Mouse (Mus musculus): ENCODE results near the gene Trpm8. TPM values are rescaled to one million over a fixed set of nuclear protein-coding genes. Genes with fewer than 3 reads are reported as not detected.

Trpm8 gene
- polyA plus RNA-seq, 1 experiment from 2014 or later, result not detected

DNA sequence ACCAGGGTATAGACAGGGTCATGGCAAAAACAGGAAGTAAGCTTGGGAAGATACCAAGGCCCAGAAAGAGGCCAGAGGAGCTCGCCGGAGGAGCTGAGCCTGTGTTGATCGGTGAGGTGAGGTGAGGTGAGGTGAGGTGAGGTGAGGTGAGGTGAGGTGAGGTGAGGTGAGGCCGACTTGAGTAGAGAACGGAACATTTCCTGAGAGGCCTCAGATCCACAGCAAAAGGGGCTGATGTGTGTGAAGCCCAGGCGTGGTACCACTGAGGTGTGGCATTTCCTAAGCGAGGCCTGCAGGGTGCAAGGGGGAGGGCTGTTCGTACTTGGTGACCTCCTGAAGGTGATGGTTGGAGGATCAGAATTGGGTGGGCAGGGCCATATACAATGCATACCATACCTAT, 24.4 kb upstream of the Trpm8 start:
- H3K4me3 ChIP-seq, result no peak overlapping the region
- no peak overlapping the region for H3K27ac ChIP-seq
- DNase-seq (ENCODE audit: low spot score), result no peak
- no peaks in the 10 kb centered on the region for H3K27me3 ChIP-seq (ENCODE audit: low read depth, poor library complexity, severe bottlenecking)
- H3K36me3 ChIP-seq, result no peaks in the 10 kb centered on the region
- H3K9me3 ChIP-seq (replicated peaks), result peaks cover 88% of the 10 kb centered on the region
- WGBS, result 74% methylated on average over 8 of the region's 8 CpGs
- no peaks in the 10 kb centered on the region for H3K4me1 ChIP-seq

DNA sequence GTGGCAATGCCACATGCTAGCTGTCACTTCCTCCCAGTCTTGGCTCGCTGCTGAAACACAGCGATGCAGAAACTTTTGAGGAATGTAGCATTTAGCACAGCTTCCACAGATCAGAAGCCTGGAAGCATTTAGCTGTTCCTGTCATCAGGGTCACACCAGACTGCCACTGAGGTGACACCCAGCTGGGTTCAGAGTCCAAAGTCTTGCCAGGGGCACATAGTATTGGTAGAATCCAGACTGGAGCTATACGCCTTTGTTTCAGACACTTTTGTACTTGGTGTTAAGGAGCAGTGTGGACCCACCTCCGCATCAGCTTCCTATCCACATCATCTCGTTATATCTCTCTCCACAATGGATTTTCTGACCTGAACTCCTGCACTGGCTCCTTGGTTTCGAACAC, 23.9 kb upstream of the Trpm8 start:
- peaks cover 88% of the 10 kb centered on the region for H3K9me3 ChIP-seq (replicated peaks)
- no peak for DNase-seq (ENCODE audit: low spot score)
- no peaks in the 10 kb centered on the region for H3K4me1 ChIP-seq
- H3K27me3 ChIP-seq (ENCODE audit: low read depth, poor library complexity, severe bottlenecking), result no peaks in the 10 kb centered on the region
- no peaks in the 10 kb centered on the region for H3K36me3 ChIP-seq
- WGBS, result 78% methylated on average over 6 of the region's 6 CpGs
- no peak overlapping the region for H3K27ac ChIP-seq
- no peak overlapping the region for H3K4me3 ChIP-seq

DNA sequence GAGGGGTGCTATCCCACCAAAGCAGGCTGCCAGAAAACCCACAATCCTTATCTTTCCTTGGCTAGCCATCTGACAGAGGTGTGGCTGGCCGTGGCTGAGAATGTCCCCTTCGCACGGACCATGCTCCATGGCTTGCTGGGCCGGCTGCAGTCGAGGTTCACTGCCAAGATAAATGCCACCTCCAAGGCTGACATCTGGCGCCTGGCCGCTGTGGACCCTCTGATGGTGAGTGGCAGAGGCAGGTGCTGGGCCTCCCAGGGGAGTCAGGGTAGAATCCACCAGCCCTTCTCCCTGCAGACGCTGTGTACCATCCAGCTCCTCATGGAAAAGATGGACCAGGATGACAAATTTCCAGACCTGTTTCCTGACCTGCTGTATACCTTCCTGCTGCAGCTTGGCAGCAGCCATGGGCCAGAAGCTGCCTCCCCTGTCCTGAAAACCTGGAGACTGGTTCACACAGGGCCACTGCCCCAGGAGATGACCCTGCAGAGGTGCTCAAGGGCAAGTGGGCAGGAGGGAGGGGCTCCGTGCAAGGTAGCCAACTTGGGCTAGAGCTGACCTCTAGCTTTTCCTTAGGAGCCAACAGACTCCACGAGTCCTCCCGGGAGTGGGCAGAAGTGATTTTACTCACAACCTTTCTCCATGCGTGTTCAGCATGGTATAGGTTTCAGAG, 22.5 kb upstream of the Trpm8 start:
- WGBS, result 91% methylated on average over 12 of the region's 12 CpGs
- Histone ChIP-seq H3K9me3 (replicated peaks) (peaks cover 83% of the 10 kb centered on the region), H3K27ac (no peak overlapping the region), H3K36me3 (peaks cover 6% of the 10 kb centered on the region), H3K4me1 (no peaks in the 10 kb centered on the region), H3K27me3 (ENCODE audit: low read depth, poor library complexity, severe bottlenecking) (no peaks in the 10 kb centered on the region), H3K4me3 (no peak overlapping the region)
- DNase-seq (ENCODE audit: low spot score), result no peak

DNA sequence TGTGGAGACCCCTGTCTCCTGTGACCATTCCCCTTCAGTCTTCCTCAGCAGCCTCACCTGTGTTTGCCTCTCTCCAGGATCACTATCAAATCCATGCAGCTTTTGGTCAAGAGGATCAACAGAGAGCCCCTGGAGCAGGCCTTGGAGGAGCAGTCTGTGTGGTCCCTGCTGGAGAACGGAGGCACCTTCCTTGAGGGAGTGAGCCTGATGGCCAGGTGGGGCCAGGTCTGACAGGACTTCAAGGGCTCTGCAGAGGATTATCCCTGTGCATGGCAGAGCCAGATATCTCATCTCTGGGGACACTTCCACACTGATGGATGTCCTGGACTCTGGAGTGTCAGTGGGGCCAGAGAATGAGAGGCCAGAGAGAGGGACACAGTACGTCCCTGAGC, 22.0 kb upstream of the Trpm8 start:
- WGBS, result 54% methylated on average over 2 of the region's 2 CpGs

DNA sequence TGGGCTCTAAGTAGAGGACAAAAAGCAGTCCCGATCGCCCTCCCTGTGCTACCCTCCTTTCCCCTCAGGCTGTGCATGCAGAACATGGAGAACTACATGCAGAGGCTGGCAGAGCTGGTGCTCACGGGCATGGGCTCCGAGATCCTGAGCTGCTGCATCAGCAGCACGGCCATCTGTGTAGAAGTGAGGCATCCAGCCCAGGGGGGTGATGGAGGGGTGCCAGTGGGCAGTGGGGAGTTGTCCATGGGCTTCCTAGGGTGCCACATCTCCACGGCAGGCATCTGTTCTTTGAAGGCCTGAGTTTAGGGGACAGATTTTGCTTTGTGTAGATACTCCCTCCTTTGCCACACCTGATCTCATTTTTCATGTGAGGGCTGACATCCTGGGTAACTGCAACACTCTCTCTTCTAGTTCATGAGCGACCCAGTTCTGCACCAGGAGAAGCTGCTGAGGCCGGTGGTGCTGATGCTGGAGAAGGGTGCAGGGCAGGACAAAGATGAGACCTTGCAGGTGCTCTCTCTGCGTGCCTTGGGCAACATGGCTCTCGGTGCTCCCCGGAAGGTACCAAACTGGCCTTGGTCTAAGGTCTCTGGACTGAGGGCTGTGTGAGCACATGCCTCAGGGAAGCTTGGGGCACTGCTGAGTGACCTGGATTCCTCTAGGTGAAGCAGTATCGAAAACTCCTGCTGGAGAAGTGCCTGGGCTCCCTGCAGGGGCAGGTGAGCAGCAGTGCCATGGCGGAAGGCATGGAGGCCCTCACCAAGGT, 21.3 kb upstream of the Trpm8 start:
- H3K4me1 ChIP-seq, result no peaks in the 10 kb centered on the region
- no peak overlapping the region for H3K4me3 ChIP-seq
- H3K27ac ChIP-seq, result no peak overlapping the region
- H3K27me3 ChIP-seq (ENCODE audit: low read depth, poor library complexity, severe bottlenecking), result no peaks in the 10 kb centered on the region
- peaks cover 18% of the 10 kb centered on the region for H3K36me3 ChIP-seq
- DNase-seq (ENCODE audit: low spot score), result no peak
- H3K9me3 ChIP-seq (replicated peaks), result peaks cover 80% of the 10 kb centered on the region
- WGBS, result 82% methylated on average over 13 of the region's 13 CpGs

More for the DNA sequence above, 22.0 kb upstream of the Trpm8 start:
- Histone ChIP-seq H3K36me3 (peaks cover 11% of the 10 kb centered on the region), H3K4me3 (no peak overlapping the region), H3K9me3 (replicated peaks) (peaks cover 79% of the 10 kb centered on the region), H3K4me1 (no peaks in the 10 kb centered on the region), H3K27me3 (ENCODE audit: low read depth, poor library complexity, severe bottlenecking) (no peaks in the 10 kb centered on the region), H3K27ac (no peak overlapping the region)
- no peak for DNase-seq (ENCODE audit: low spot score)

DNA sequence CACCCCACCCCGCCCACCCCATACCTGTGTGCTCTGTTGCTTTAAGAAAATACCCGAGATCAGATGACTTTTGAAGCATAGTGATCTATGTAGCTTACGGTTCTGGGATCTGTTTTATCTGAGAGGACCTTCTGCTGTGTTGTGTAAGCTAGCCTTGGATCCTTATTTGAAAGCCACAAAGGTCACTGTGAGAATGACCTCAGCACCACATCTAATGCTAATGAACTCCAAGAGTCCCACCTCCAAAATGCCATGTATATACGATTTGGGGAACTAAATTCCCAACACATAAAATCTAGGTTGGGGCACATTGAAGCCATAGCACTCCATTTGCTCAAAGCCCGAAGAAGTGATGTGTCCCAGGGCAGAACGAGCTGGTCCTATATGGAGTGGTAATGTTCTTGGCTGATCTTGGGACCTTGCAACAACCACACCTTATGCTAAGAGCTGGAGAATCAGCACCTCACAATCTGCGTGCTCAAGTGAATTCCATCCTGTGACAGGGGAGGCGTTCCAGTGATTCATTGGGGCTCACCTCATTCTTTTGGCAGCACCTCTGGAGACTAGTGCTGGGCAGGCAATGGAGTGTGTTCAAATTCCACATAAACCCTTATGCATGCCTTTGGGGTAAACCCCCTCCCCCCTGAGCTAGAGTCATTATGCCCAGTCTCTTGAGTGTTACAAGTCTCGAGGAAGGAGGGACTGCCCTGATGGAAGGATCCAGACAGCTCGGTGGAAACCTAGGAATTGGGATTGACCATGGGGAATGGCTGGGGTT, 20.4 kb upstream of the Trpm8 start:
- Histone ChIP-seq H3K9me3 (replicated peaks) (peaks cover 80% of the 10 kb centered on the region), H3K27me3 (ENCODE audit: low read depth, poor library complexity, severe bottlenecking) (no peaks in the 10 kb centered on the region), H3K27ac (no peak overlapping the region), H3K4me1 (no peaks in the 10 kb centered on the region), H3K36me3 (peaks cover 27% of the 10 kb centered on the region), H3K4me3 (no peak overlapping the region)
- 81% methylated on average over 10 of the region's 10 CpGs for WGBS
- no peak for DNase-seq (ENCODE audit: low spot score)

DNA sequence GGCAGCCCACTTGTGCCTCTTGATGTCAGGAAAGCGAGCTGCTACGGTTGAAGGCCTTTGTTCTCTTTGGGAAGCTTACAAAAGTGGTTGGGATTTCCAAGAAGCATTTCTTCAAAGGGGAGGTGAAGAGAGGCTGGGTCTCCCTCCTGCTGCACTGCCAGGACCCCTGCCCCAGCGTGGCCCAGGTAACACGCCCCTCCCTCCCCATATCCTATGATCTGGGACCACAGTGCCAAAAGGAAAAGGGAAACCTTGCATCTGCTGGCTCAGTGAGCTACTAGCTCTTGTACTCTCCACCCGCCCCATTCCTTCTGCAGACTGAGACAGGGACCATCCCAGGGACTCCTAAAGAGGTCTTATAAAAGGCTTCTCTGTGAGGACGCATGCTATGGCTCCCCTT, 19.8 kb upstream of the Trpm8 start:
- Histone ChIP-seq H3K4me1 (no peaks in the 10 kb centered on the region), H3K27ac (no peak overlapping the region), H3K4me3 (no peak overlapping the region), H3K36me3 (peaks cover 33% of the 10 kb centered on the region), H3K27me3 (ENCODE audit: low read depth, poor library complexity, severe bottlenecking) (no peaks in the 10 kb centered on the region), H3K9me3 (replicated peaks) (peaks cover 74% of the 10 kb centered on the region)
- WGBS, result 82% methylated on average over 6 of the region's 6 CpGs
- no peak for DNase-seq (ENCODE audit: low spot score)

DNA sequence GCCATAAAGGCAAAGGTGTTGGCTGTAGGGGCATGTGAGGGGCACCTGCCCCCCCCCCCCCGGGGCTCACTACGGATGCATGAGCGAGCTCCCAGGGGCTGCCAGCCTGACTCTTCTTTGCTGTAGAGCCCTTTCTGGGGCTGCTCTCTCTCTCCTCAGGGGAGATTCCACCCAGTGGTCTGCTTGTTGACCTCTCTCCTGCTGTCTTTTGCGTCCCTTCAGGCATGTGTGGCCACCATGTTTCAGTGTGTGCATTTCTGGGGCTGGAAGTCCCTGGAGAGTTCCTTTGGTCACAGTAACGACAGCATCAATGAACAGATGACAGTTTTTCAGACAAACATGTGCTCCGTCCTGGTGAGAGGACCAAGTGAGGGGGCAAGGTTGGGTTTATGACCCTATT, 19.1 kb upstream of the Trpm8 start:
- Histone ChIP-seq H3K9me3 (replicated peaks) (peaks cover 68% of the 10 kb centered on the region), H3K36me3 (peaks cover 40% of the 10 kb centered on the region), H3K27ac (no peak overlapping the region), H3K27me3 (ENCODE audit: low read depth, poor library complexity, severe bottlenecking) (no peaks in the 10 kb centered on the region), H3K4me3 (no peak overlapping the region), H3K4me1 (no peaks in the 10 kb centered on the region)
- 71% methylated on average over 6 of the region's 6 CpGs for WGBS
- no peak for DNase-seq (ENCODE audit: low spot score)

DNA sequence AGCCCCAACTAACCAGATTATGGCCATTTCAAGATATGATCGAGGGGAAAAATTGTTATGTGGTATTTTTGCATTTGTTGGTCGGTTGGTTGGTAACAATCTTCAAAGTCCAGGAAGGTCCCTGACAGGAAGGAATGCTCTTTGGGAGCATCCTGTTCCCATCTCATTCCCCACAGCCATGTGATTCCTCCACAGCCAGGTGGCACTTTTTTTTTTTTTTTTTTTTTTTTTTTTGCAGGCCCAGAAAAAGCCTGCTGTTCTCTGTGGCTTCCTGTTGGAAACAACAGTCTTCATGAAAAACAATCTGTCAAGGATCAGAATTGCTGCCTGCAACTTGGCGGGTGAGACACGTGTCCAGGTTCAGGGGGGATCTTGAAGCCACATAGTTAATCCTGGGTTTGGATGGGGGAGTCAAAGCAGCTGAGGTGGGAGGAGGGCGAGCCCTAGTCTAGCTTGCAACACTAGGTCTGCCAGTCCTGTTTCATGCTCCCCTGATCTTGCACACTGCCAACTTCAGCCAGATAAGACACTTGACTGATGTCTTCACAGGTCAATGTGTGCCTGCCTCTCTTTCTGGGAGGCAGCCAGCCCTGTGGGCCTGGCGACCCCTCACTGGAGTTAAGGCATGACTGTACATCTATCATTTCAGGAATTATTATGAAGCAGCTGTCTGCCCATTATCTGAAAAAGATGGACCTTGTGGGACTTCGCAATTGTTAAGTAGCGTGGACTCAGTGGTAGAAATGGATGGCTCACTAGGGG, 18.4 kb upstream of the Trpm8 start:
- H3K4me1 ChIP-seq, result no peaks in the 10 kb centered on the region
- no peak overlapping the region for H3K4me3 ChIP-seq
- H3K36me3 ChIP-seq, result peaks cover 47% of the 10 kb centered on the region
- DNase-seq (ENCODE audit: low spot score), result peak; percentile 68
- H3K27me3 ChIP-seq (ENCODE audit: low read depth, poor library complexity, severe bottlenecking), result no peaks in the 10 kb centered on the region
- H3K27ac ChIP-seq, result no peak overlapping the region
- peaks cover 68% of the 10 kb centered on the region for H3K9me3 ChIP-seq (replicated peaks)
- 80% methylated on average over 8 of the region's 8 CpGs for WGBS

DNA sequence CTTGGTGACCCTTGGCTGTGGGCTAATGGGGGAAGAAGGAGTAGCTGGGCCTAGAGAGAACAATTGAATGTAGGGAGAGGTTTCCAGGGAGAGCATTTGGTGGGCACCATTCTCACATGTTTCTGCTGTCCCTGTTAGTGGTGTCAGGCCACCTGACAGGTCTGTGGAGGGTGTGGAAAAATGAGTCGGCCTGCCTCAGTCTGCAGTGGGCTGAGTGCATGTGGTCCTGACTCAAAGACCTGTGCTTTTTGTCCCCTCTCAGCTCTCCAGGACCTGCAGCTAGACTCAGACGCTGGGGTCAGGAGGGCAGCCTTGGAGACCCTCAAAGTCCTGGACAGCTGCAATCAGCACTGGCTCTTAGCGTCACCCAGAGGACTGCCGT, 17.8 kb upstream of the Trpm8 start:
- Histone ChIP-seq H3K4me1 (no peaks in the 10 kb centered on the region), H3K36me3 (peaks cover 53% of the 10 kb centered on the region), H3K27me3 (ENCODE audit: low read depth, poor library complexity, severe bottlenecking) (no peaks in the 10 kb centered on the region), H3K4me3 (no peak overlapping the region), H3K9me3 (replicated peaks) (peaks cover 63% of the 10 kb centered on the region), H3K27ac (no peak overlapping the region)
- DNase-seq (ENCODE audit: low spot score), result no peak
- 78% methylated on average over 4 of the region's 4 CpGs for WGBS

DNA sequence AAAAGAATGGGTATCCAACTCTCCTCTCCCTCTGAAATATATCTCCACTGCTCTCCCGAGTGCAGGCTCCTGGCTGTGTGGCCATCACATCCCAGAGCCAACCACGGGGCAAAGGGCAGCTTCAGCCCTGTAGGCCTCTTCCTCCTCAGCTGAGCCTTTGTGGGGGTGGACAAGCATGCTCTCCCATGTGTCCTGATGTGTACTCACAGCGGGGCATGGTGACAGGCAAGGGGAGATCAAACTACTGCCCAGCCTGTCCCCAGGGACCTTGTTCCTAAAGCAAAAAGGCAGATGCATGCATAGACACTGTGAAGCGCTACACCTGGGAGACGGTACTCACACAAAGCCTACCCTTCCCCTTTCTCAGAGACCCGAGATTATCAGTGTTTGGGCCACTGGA, 17.3 kb upstream of the Trpm8 start:
- Histone ChIP-seq H3K27me3 (ENCODE audit: low read depth, poor library complexity, severe bottlenecking) (no peaks in the 10 kb centered on the region), H3K27ac (no peak overlapping the region), H3K4me3 (no peak overlapping the region), H3K9me3 (replicated peaks) (peaks cover 58% of the 10 kb centered on the region), H3K36me3 (peaks cover 58% of the 10 kb centered on the region), H3K4me1 (no peaks in the 10 kb centered on the region)
- 86% methylated on average over 6 of the region's 6 CpGs for WGBS
- DNase-seq (ENCODE audit: low spot score), result no peak

DNA sequence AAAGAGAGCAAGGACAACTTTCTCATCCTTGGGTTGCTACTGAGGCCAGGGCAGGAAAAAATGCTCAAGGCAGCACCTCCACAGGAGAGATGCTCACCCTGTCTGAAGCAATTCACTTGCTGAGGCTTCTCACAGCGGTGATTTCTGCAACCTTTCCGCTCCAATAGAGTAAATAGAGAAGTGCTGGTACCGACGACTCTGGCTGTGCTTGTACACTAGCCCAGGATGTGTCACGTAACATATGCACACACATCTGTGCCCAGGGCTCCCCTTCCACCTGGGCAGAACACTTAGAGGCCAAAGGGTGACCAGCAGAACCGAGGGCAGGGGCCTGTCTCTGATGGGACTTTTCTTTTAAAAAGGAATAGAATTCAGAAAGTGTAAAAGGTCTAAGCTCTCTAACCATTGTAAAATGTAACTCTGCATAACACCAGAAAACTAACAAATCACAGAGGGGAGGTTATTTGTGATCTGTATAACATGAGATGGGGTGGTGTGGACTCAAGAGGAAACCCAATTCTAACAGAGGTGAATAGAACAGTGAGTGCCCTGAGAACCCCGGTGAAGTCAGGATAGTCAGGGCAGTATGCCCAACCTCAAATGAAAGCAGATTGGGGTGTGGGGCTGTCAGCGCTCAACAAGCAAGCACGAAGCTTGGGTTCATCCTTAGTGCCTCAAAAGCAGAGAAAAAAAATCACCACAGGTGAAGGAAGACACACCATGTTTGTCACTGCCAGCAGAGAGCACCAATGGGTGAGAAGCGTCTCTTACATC, 16.7 kb upstream of the Trpm8 start:
- H3K36me3 ChIP-seq, result peaks cover 64% of the 10 kb centered on the region
- no peaks in the 10 kb centered on the region for H3K4me1 ChIP-seq

More for the DNA sequence above, 16.7 kb upstream of the Trpm8 start:
- 85% methylated on average over 10 of the region's 10 CpGs for WGBS
- peaks cover 52% of the 10 kb centered on the region for H3K9me3 ChIP-seq (replicated peaks)
- no peaks in the 10 kb centered on the region for H3K27me3 ChIP-seq (ENCODE audit: low read depth, poor library complexity, severe bottlenecking)
- no peak for DNase-seq (ENCODE audit: low spot score)
- no peak overlapping the region for H3K27ac ChIP-seq
- H3K4me3 ChIP-seq, result no peak overlapping the region

All from limb, embryonic 10.5 days (tissue).